21 mouse cellular contexts compared by ENCODE assay signal in genomic region chr10:49652320-49652719, GRCm38 (mm10).
DNase-seq lines count a peak whose midpoint lies in the region; ATAC-seq lines count a peak whose summit lies in the region.
"Had no signal": no experiment of that assay in that cellular context is flagged by ENCODE, and none has a peak within 500 bp of the region (broad histone marks: within the 10 kb centered on the region; RNA-seq: fewer than 3 reads in every experiment).

No protein-coding gene starts in this region.

- peak; percentile 19 for DNase-seq in cerebellum, adult 11 months
- DNase-seq in cerebellum, postnatal 36 days = no peak
- no peak for DNase-seq in hindbrain, embryonic 14.5 days (ENCODE audit: low spot score)
- no peak for DNase-seq in hindbrain, embryonic 11.5 days (ENCODE audit: low spot score)
- peak; percentile 49 for DNase-seq in brain, embryonic 18.5 days (ENCODE audit: low read depth, low spot score)
- DNase-seq in layer of hippocampus, adult 9-11 months = peak; percentile 65
- DNase-seq in spleen, postnatal 10 days (ENCODE audit: low spot score in 2 of 2) = no peak
- DNase-seq: adrenal gland, postnatal 10 days; gastrocnemius, adult 2 months; heart, postnatal 10 days; kidney, adult 8-10 months; kidney, postnatal 25 days; liver, postnatal 0 days; lung, postnatal 14 days; right cerebral cortex, postnatal 25 days had no signal

- H3K27ac ChIP-seq in hindbrain, embryonic 14.5 days = peak overlapping the region; percentile 47; the same call in 1 of the 2 replicates
- H3K27ac ChIP-seq in hindbrain, embryonic 11.5 days (ENCODE audit: low read depth, low read length) = no peak overlapping the region
- H3K27ac ChIP-seq: embryonic facial prominence, embryonic 15.5 days; gastrocnemius, adult 2 months; hindbrain, embryonic 13.5 days; limb, embryonic 10.5 days had no signal

- H3K27me3 ChIP-seq in hindbrain, embryonic 14.5 days (ENCODE audit: control insufficient read depth, insufficient read depth, low read length) = no peaks in the 10 kb centered on the region
- no peaks in the 10 kb centered on the region for H3K27me3 ChIP-seq in hindbrain, embryonic 11.5 days (ENCODE audit: control insufficient read depth, insufficient read depth, low read length)
- H3K27me3 ChIP-seq: embryonic facial prominence, embryonic 15.5 days; hindbrain, embryonic 13.5 days; Patski had no signal

- 50% methylated on average over 1 of the region's 1 CpGs for WGBS in hindbrain, embryonic 14.5 days
- 75% methylated on average over 1 of the region's 1 CpGs for WGBS in hindbrain, embryonic 11.5 days

- no peaks in the 10 kb centered on the region for H3K9me3 ChIP-seq in hindbrain, embryonic 14.5 days (ENCODE audit: control insufficient read depth, low read length)
- no peaks in the 10 kb centered on the region for H3K9me3 ChIP-seq in hindbrain, embryonic 11.5 days (ENCODE audit: control insufficient read depth, low read length)
- H3K9me3 ChIP-seq: embryonic facial prominence, embryonic 15.5 days; hindbrain, embryonic 13.5 days; limb, embryonic 10.5 days had no signal

- no peak for ATAC-seq in hindbrain, embryonic 14.5 days (ENCODE audit: low FRiP score)
- ATAC-seq in hindbrain, embryonic 11.5 days (ENCODE audit: low FRiP score) = no peak
- ATAC-seq: CD4-positive, CD25-positive, alpha-beta regulatory T cell, adult 4 months; liver, postnatal 0 days; Patski had no signal

- no peaks in the 10 kb centered on the region for H3K36me3 ChIP-seq in hindbrain, embryonic 14.5 days (replicated peaks; ENCODE audit: control insufficient read depth, insufficient read depth)
- no peaks in the 10 kb centered on the region for H3K36me3 ChIP-seq in hindbrain, embryonic 11.5 days (ENCODE audit: control insufficient read depth, insufficient read depth, low read length)
- H3K36me3 ChIP-seq: embryonic facial prominence, embryonic 15.5 days; hindbrain, embryonic 13.5 days; limb, embryonic 10.5 days had no signal

- H3K4me3 ChIP-seq in hindbrain, embryonic 14.5 days (replicated peaks; ENCODE audit: low read length) = no peak overlapping the region
- no peak overlapping the region for H3K4me3 ChIP-seq in hindbrain, embryonic 11.5 days (ENCODE audit: low read depth, low read length)
- H3K4me3 ChIP-seq: embryonic facial prominence, embryonic 15.5 days; gastrocnemius, adult 2 months; hindbrain, embryonic 13.5 days; limb, embryonic 10.5 days had no signal

- no peak overlapping the region for H3K4me2 ChIP-seq in hindbrain, embryonic 14.5 days (replicated peaks)
- no peak overlapping the region for H3K4me2 ChIP-seq in hindbrain, embryonic 11.5 days (replicated peaks; ENCODE audit: low read depth, low read length)
- H3K4me2 ChIP-seq: embryonic facial prominence, embryonic 15.5 days; heart, embryonic 11.5 days; hindbrain, embryonic 13.5 days had no signal

- 0 out of 2 replicates have a peak, but pooled peaks cover 8% of the 10 kb centered on the region for H3K4me1 ChIP-seq in hindbrain, embryonic 14.5 days (replicated peaks; ENCODE audit: control insufficient read depth, insufficient read depth, low read length)
- H3K4me1 ChIP-seq in hindbrain, embryonic 11.5 days (replicated peaks; ENCODE audit: control insufficient read depth, insufficient read depth, low read length) = no peaks in the 10 kb centered on the region
- H3K4me1 ChIP-seq: embryonic facial prominence, embryonic 15.5 days; hindbrain, embryonic 13.5 days; limb, embryonic 10.5 days had no signal

- H3K9ac ChIP-seq in hindbrain, embryonic 14.5 days = no peak overlapping the region
- H3K9ac ChIP-seq in hindbrain, embryonic 11.5 days (ENCODE audit: low read depth, low read length) = no peak overlapping the region
- H3K9ac ChIP-seq: embryonic facial prominence, embryonic 15.5 days; hindbrain, embryonic 13.5 days; liver, postnatal 0 days had no signal

Comparison
In these comparisons a context has a peak if more than half of its experiments do, and no peak if none do; other contexts are left out.
1. DNase-seq: peak in cerebellum, adult 11 months (single experiment), brain, embryonic 18.5 days (single experiment) and layer of hippocampus, adult 9-11 months (single experiment); none in cerebellum, postnatal 36 days (0 of 2), hindbrain, embryonic 14.5 days (single experiment), hindbrain, embryonic 11.5 days (single experiment) and spleen, postnatal 10 days (0 of 2).